Mouse (Mus musculus) C2C12 (cell line): ENCODE measurements around the gene Nav2.

Source experiments
- CTCF ChIP-seq: IDR thresholded peaks from one replicate; pipeline ENCODE4 v1.5.1; 2011; ENCODE audit not compliant: control insufficient read depth, insufficient read depth, insufficient read length
- MAX ChIP-seq: IDR thresholded peaks from one replicate; pipeline ENCODE4 v1.6.1; 2011; ENCODE audit warnings: mild to moderate bottlenecking, control low read depth

DNA sequence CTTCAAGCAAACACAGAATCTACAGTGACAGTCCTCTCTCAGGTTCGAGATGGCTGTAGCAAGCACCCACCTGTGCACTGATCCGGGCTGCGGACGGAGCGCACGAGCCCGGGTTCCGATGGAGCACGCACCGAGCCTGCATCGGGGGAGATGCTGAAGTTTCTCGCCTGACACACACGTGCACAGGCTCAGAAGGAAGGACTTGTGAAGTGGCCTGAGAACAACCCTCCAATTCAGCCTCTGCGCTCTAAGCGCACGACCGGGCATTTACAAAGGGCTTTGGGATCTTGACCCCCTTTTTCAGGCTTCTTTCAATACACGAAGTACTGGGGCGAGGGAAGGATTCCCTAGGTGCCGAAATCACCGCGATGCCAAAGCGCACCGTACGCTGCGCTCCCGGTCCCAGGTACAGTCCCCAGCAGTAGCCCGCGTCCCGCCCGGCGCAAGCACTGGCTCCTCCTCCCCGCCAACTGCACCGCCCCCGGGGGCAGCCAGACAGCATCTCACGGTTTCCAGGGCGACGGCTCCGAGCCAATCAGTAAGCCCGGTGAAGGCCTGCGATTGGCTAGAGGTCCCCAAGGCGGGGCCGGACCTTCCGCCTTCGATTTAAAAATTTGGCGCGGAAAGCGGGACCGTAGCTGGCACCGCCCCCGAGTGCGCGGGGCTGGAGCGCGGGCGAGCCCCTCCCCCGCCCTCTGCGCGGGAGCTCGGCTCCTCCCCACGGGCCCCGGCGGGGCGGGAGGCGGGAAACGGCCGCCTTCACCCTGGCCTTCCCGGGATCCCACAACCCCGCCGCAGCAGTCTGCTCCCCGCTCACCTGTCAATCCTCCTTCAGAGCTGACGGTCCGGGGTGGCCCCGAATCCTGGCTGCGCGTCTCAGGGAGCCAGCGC is 27.7 kb upstream of the Nav2 start:
- TF ChIP-seq MAX, result no peak
- no peak for TF ChIP-seq CTCF
